28 mouse cellular contexts compared by ENCODE assay signal in the genomic region with DNA sequence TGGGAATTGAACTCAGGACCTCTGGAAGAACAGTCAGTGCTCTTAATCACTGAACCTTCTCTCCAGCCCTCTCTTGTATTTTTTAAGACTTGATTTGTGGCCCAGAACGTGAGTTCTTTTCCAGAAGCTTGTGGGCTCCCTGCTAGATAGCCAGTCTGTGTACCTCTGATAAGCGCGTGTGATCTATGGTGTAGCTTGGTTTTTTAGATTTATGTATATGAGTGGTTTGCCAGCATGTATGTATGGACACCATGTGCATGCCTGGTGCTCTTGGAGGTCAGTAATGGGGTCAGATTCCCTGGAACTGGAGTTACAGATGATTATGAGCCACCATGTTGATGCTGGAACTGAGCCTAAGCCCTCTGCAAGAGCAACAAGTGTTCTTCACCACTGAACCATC. TPM values are rescaled to one million over a fixed set of nuclear protein-coding genes. Genes with fewer than 3 reads are reported as not detected.
DNase-seq lines count a peak whose midpoint lies in the region; ATAC-seq and TF ChIP-seq lines count a peak whose summit lies in the region.
"Had no signal": no experiment of that assay in that cellular context is flagged by ENCODE, and none has a peak within 500 bp of the region (broad histone marks: within the 10 kb centered on the region; RNA-seq: fewer than 3 reads in every experiment).

No protein-coding gene starts in this region.

- dilution Hi-C loops in CH12.LX (cut with MboI; ENCODE audit: extremely low pct_ligation_motif_present, extremely low pct_unique_long_range_greater_than_20kb, low sequenced_read_pairs), result no loop called here

- TF ChIP-seq CTCF in CH12.LX (conservative IDR thresholded peaks at IDR 0.05 in 1 of 2, IDR thresholded peaks at IDR 0.05 in 1 of 2; ENCODE audit: low read depth in 2 of 2, low read length in 2 of 2), result no peak

- H3K27ac ChIP-seq in heart, embryonic 10.5 days, result no peak overlapping the region
- H3K27ac ChIP-seq in CH12.LX (ENCODE audit: insufficient read depth, low read depth), result peak overlapping the region; percentile 18; the same call in 1 of the 2 replicates
- H3K27ac ChIP-seq: embryonic facial prominence, embryonic 12.5 days; embryonic facial prominence, embryonic 15.5 days; gastrocnemius, adult 2 months; heart, embryonic 13.5 days; hindbrain, embryonic 14.5 days; hindbrain, postnatal 0 days had no signal

- 92% methylated on average over 3 of the region's 3 CpGs for WGBS in heart, embryonic 10.5 days

- peak; percentile 36 for DNase-seq in heart, embryonic 10.5 days (ENCODE audit: low spot score)
- no peak for DNase-seq in heart, adult 18-20 months
- DNase-seq in CH12.LX (ENCODE audit: extremely low read depth), result no peak
- peak; percentile 7 for DNase-seq in adipocyte (ENCODE audit: low spot score)
- no peak for DNase-seq in layer of hippocampus, adult 11-12 months (ENCODE audit: low spot score)
- DNase-seq in embryo, embryonic 11 days, result no peak
- DNase-seq: adrenal gland, postnatal 10 days; adrenal gland, postnatal 36 days; B cell, adult 2 months; cerebellum, adult 11-12 months; cerebellum, adult 8-10 months; cerebellum, postnatal 10 days; cerebellum, postnatal 36 days; forebrain, postnatal 0 days; gastrocnemius, adult 2 months; gastrocnemius, postnatal 14 days; heart, postnatal 14 days; heart, postnatal 4 days had no signal

- 0 out of 2 replicates have a peak, but pooled peaks have one; percentile 9 for ATAC-seq in megakaryocyte progenitor cell, adult 5-6 weeks (replicated peaks; ENCODE audit: poor library complexity)
- ATAC-seq: activated CD4-positive, CD25-positive, alpha-beta regulatory T cell, adult 4 months; forebrain, embryonic 14.5 days; forebrain, postnatal 0 days; hindbrain, postnatal 0 days; inflammation-experienced regulatory T-cells, adult 6 months; intestine, embryonic 16.5 days had no signal

- no peak for TF ChIP-seq POLR2A in CH12.LX (IDR thresholded peaks at IDR 0.05; ENCODE audit: low read depth, low read length)

- no peaks in the 10 kb centered on the region for H3K27me3 ChIP-seq in heart, embryonic 10.5 days (ENCODE audit: insufficient read depth, poor library complexity, severe bottlenecking)
- H3K27me3 ChIP-seq in CH12.LX (replicated peaks), result no peaks in the 10 kb centered on the region
- H3K27me3 ChIP-seq: embryonic facial prominence, embryonic 12.5 days; embryonic facial prominence, embryonic 15.5 days; heart, embryonic 13.5 days had no signal

- no peaks in the 10 kb centered on the region for H3K9me3 ChIP-seq in heart, embryonic 10.5 days
- no peaks in the 10 kb centered on the region for H3K9me3 ChIP-seq in CH12.LX (replicated peaks; ENCODE audit: low read length)
- H3K9me3 ChIP-seq: embryonic facial prominence, embryonic 12.5 days; embryonic facial prominence, embryonic 15.5 days; heart, embryonic 13.5 days had no signal

- TF ChIP-seq RAD21 in CH12.LX (IDR thresholded peaks at IDR 0.05; ENCODE audit: low read depth, low read length), result no peak

- peaks cover 4% of the 10 kb centered on the region; the same call in 1 of the 2 replicates for H3K79me2 ChIP-seq in CH12.LX (replicated peaks; ENCODE audit: control insufficient read depth, extremely low read depth, insufficient read depth, poor library complexity, severe bottlenecking)

- TF ChIP-seq EP300 in CH12.LX (IDR thresholded peaks at IDR 0.05; ENCODE audit: low read length), result no peak

- H3K4me3 ChIP-seq in heart, embryonic 10.5 days, result no peak overlapping the region
- H3K4me3 ChIP-seq in CH12.LX (replicated peaks in 1 of 3; ENCODE audit: low read depth in 2 of 3, low read length in 2 of 3, poor library complexity in 1 of 3), result no peak overlapping the region
- H3K4me3 ChIP-seq: embryonic facial prominence, embryonic 12.5 days; embryonic facial prominence, embryonic 15.5 days; gastrocnemius, adult 2 months; heart, embryonic 13.5 days had no signal

- H3K9ac ChIP-seq in CH12.LX (ENCODE audit: insufficient read depth, low read depth), result no peak overlapping the region
- H3K9ac ChIP-seq: embryonic facial prominence, embryonic 12.5 days; embryonic facial prominence, embryonic 15.5 days; forebrain, postnatal 0 days; heart, embryonic 13.5 days; hindbrain, embryonic 14.5 days had no signal

- H3K4me1 ChIP-seq in heart, embryonic 10.5 days, result 0 out of 2 replicates have a peak, but pooled peaks cover 11% of the 10 kb centered on the region
- H3K4me1 ChIP-seq in CH12.LX (ENCODE audit: control insufficient read depth in 1 of 2, insufficient read depth in 2 of 2), result peaks cover 11 to 45% of the 10 kb centered on the region in 2 experiments
- H3K4me1 ChIP-seq: embryonic facial prominence, embryonic 12.5 days; embryonic facial prominence, embryonic 15.5 days had no signal

- H3K4me2 ChIP-seq in CH12.LX (ENCODE audit: insufficient read depth, low read depth, poor library complexity, severe bottlenecking), result no peak overlapping the region
- H3K4me2 ChIP-seq: embryonic facial prominence, embryonic 12.5 days; embryonic facial prominence, embryonic 15.5 days; heart, embryonic 13.5 days; hindbrain, embryonic 14.5 days had no signal

- peaks cover 44% of the 10 kb centered on the region for H3K36me3 ChIP-seq in heart, embryonic 10.5 days
- H3K36me3 ChIP-seq in CH12.LX (replicated peaks in 1 of 2; ENCODE audit: control insufficient read depth in 1 of 2, insufficient read depth in 1 of 2, low read length in 1 of 2), result peaks cover 3 to 44% of the 10 kb centered on the region in 2 experiments

- in situ Hi-C loops in CH12.LX (cut with MboI; ENCODE audit: low pct_ligation_motif_present, low pct_unique_long_range_greater_than_20kb, low sequenced_read_pairs), result no loop called here

TF ChIP-seq in CH12.LX, 34 proteins besides CTCF, POLR2A, EP300 and RAD21:
- TF ChIP-seq JUN (IDR thresholded peaks at IDR 0.05; ENCODE audit: insufficient read depth, low read depth, low read length) (no peak), CHD1 (IDR thresholded peaks at IDR 0.05; ENCODE audit: low read depth, low read length) (no peak), UBTF (IDR thresholded peaks at IDR 0.05; ENCODE audit: low read depth, low read length) (no peak), PAX5 (IDR thresholded peaks at IDR 0.05; ENCODE audit: low read length) (no peak), KAT2A (IDR thresholded peaks at IDR 0.05; ENCODE audit: insufficient replicate concordance, low read length) (no peak), GABPA (IDR thresholded peaks at IDR 0.05; ENCODE audit: insufficient replicate concordance, low read depth, low read length) (no peak), USF1 (IDR thresholded peaks at IDR 0.05; ENCODE audit: low read depth, low read length) (no peak), ZNF384 (IDR thresholded peaks at IDR 0.05; ENCODE audit: low read depth, low read length) (no peak), TBP (conservative IDR thresholded peaks at IDR 0.05; ENCODE audit: low read depth, low read length) (no peak), ZKSCAN1 (IDR thresholded peaks at IDR 0.05; ENCODE audit: borderline replicate concordance, low read depth, low read length) (no peak), MAX (IDR thresholded peaks at IDR 0.05; ENCODE audit: low read length) (no peak), NELFE (IDR thresholded peaks at IDR 0.05; ENCODE audit: low read depth, low read length) (no peak), IRF4 (IDR thresholded peaks at IDR 0.05; ENCODE audit: low read depth, low read length) (no peak), MYC (IDR thresholded peaks at IDR 0.05; ENCODE audit: low read depth, low read length) (no peak), SMC3 (IDR thresholded peaks at IDR 0.05; ENCODE audit: low read depth, low read length) (no peak), JUND (conservative IDR thresholded peaks at IDR 0.05; ENCODE audit: low read depth, low read length) (no peak), ZC3H11A (IDR thresholded peaks at IDR 0.05; ENCODE audit: low read depth, low read length) (no peak)

RNA-seq across cellular contexts. Expression of gene Gins1, which starts 15.3 kb away (rescaled TPM):
- 38.0 and 57.1 TPM in 2 replicates for polyA plus RNA-seq in heart, embryonic 10.5 days (2016; fragmentation: Nextera tagmentation; extraction: Ambion mirVana)
- total RNA-seq in heart, adult 18-20 months (2021), result 1 to 10 TPM; 2.7 to 3.3 TPM
- total RNA-seq in CH12.LX (2012; rRNA removed), result 41.4 and 47.1 TPM in 2 replicates
- total RNA-seq in CH12.LX (2014; rRNA removed), result 65.9 and 81.4 TPM in 2 replicates
- polyA plus RNA-seq in CH12.LX (2012; ENCODE audit: insufficient read length, low read depth), result 68.4 and 76.7 TPM in 2 replicates
- 82.0 and 95.8 TPM in 2 replicates for total RNA-seq in megakaryocyte progenitor cell, adult 5-6 weeks (2015)
- total RNA-seq in megakaryocyte progenitor cell, adult 5-6 weeks (2017), result 126 and 140 TPM in 2 replicates

RNA-seq across cellular contexts. Expression of gene Abhd12, which starts 16.0 kb away (rescaled TPM):
- polyA plus RNA-seq in heart, embryonic 10.5 days (2016; fragmentation: Nextera tagmentation; extraction: Ambion mirVana), result 53.7 and 54.8 TPM in 2 replicates
- 10 to 100 TPM; 40.3 to 48.8 TPM for total RNA-seq in heart, adult 18-20 months (2021)
- total RNA-seq in CH12.LX (2012; rRNA removed) (43.6 and 45.5 TPM in 2 replicates), CH12.LX (2014; rRNA removed) (51.5 and 51.9 TPM in 2 replicates)
- 45.7 and 51.3 TPM in 2 replicates for polyA plus RNA-seq in CH12.LX (2012; ENCODE audit: insufficient read length, low read depth)
- total RNA-seq in megakaryocyte progenitor cell, adult 5-6 weeks (2015), result 27.3 and 30.5 TPM in 2 replicates
- 27.2 and 56.0 TPM in 2 replicates for total RNA-seq in megakaryocyte progenitor cell, adult 5-6 weeks (2017)

Comparison
In these comparisons a context has a peak if more than half of its experiments do, and no peak if none do; other contexts are left out.
1. DNase-seq: peak in heart, embryonic 10.5 days (single experiment) and adipocyte (single experiment); none in heart, adult 18-20 months (0 of 2), CH12.LX (single experiment), layer of hippocampus, adult 11-12 months (single experiment) and embryo, embryonic 11 days (single experiment).
2. RNA of gene Gins1, which starts 15.3 kb away (total RNA-seq): 82.0 to 140 TPM in megakaryocyte progenitor cell, adult 5-6 weeks and 41.4 to 81.4 TPM in CH12.LX; 2.7 to 3.3 TPM in heart, adult 18-20 months; every median in the first group is over 4 times any median in the second.